8 mouse cellular contexts compared by ENCODE assay signal in genomic region chr9:121704646-121705625, GRCm38 (mm10). TPM values are rescaled to one million over a fixed set of nuclear protein-coding genes. Genes with fewer than 3 reads are reported as not detected.
DNase-seq lines count a peak whose midpoint lies in the region; ATAC-seq and TF ChIP-seq lines count a peak whose summit lies in the region.

Gene Sec22c, minus strand, starts transcription at chr9:121705490.

- peak within 1 kb of the TSS; percentile 70 for H3K4me3 ChIP-seq in embryonic facial prominence, embryonic 14.5 days (ENCODE audit: low read depth, low read length)
- peak within 1 kb of the TSS; percentile 83 for H3K4me3 ChIP-seq in limb, embryonic 14.5 days (replicated peaks; ENCODE audit: low read length)
- peak within 1 kb of the TSS; percentile 68 for H3K4me3 ChIP-seq in midbrain, postnatal 0 days (ENCODE audit: low read depth, low read length)

- no peak for TF ChIP-seq POLR2A in limb, embryonic 14.5 days (IDR thresholded peaks at IDR 0.05; ENCODE audit: borderline replicate concordance, extremely low read depth, insufficient read depth, insufficient read length)

- peak within 1 kb of the TSS; percentile 35; the same call in 1 of the 2 replicates for H3K27ac ChIP-seq in embryonic facial prominence, embryonic 14.5 days (replicated peaks; ENCODE audit: low read depth, low read length)
- H3K27ac ChIP-seq in limb, embryonic 14.5 days (replicated peaks; ENCODE audit: low read depth, low read length) = peak within 1 kb of the TSS; percentile 72
- peak within 1 kb of the TSS; percentile 79 for H3K27ac ChIP-seq in midbrain, postnatal 0 days (ENCODE audit: low read depth, low read length)

- H3K27me3 ChIP-seq in embryonic facial prominence, embryonic 14.5 days (replicated peaks; ENCODE audit: control insufficient read depth, insufficient read depth, low read length) = no peaks in the 10 kb centered on the region
- H3K27me3 ChIP-seq in limb, embryonic 14.5 days (ENCODE audit: control insufficient read depth, insufficient read depth, low read length) = no peaks in the 10 kb centered on the region
- H3K27me3 ChIP-seq in midbrain, postnatal 0 days (ENCODE audit: insufficient read depth, low read length) = peaks cover 3% of the 10 kb centered on the region; the same call in 1 of the 2 replicates

- no peaks in the 10 kb centered on the region for H3K36me3 ChIP-seq in embryonic facial prominence, embryonic 14.5 days (ENCODE audit: control insufficient read depth, insufficient read depth, low read length)
- no peaks in the 10 kb centered on the region; the same call in 1 of the 2 replicates for H3K36me3 ChIP-seq in limb, embryonic 14.5 days (ENCODE audit: control insufficient read depth, insufficient read depth, low read length)
- no peaks in the 10 kb centered on the region for H3K36me3 ChIP-seq in midbrain, postnatal 0 days (ENCODE audit: insufficient read depth, low read length)

- H3K9me3 ChIP-seq in embryonic facial prominence, embryonic 14.5 days (ENCODE audit: control insufficient read depth, low read length) = no peaks in the 10 kb centered on the region
- H3K9me3 ChIP-seq in limb, embryonic 14.5 days (ENCODE audit: control insufficient read depth, low read length) = no peaks in the 10 kb centered on the region
- H3K9me3 ChIP-seq in midbrain, postnatal 0 days (ENCODE audit: low read length) = no peaks in the 10 kb centered on the region

- 3% methylated on average over 29 of the region's 69 CpGs for WGBS in embryonic facial prominence, embryonic 14.5 days
- 3% methylated on average over 49 of the region's 69 CpGs for WGBS in limb, embryonic 14.5 days
- WGBS in midbrain, postnatal 0 days = 2% methylated on average over 68 of the region's 69 CpGs

- TF ChIP-seq CTCF in midbrain, postnatal 0 days (IDR thresholded peaks at IDR 0.05) = no peak

- H3K4me1 ChIP-seq in embryonic facial prominence, embryonic 14.5 days (ENCODE audit: control insufficient read depth, insufficient read depth, low read length) = peaks cover 14% of the 10 kb centered on the region
- H3K4me1 ChIP-seq in limb, embryonic 14.5 days (ENCODE audit: control insufficient read depth, insufficient read depth, low read length) = peaks cover 13% of the 10 kb centered on the region
- H3K4me1 ChIP-seq in midbrain, postnatal 0 days (ENCODE audit: insufficient read depth, low read length) = peaks cover 5% of the 10 kb centered on the region; the same call in 1 of the 2 replicates

- DNase-seq in 3T3-L1 (ENCODE audit: low read depth, low spot score) = peak; percentile 95
- DNase-seq in adrenal gland, postnatal 4 days (ENCODE audit: low spot score in 2 of 2) = peak; percentile 76 to 79
- DNase-seq in embryonic facial prominence, embryonic 14.5 days (ENCODE audit: low spot score) = peak; percentile 95
- peak; percentile 94 for DNase-seq in heart, adult 8-10 months (ENCODE audit: low spot score)
- DNase-seq in kidney, adult 9 months = peak; percentile 93
- peak; percentile 93 for DNase-seq in limb, embryonic 14.5 days (ENCODE audit: low spot score)
- peak; percentile 93 for DNase-seq in midbrain, postnatal 0 days (ENCODE audit: low spot score)
- peak; percentile 86 for DNase-seq in spleen, postnatal 14 days (ENCODE audit: low spot score in 2 of 2)

- H3K4me2 ChIP-seq in embryonic facial prominence, embryonic 14.5 days (ENCODE audit: low read depth, low read length) = peak within 1 kb of the TSS; percentile 66
- H3K4me2 ChIP-seq in limb, embryonic 14.5 days (replicated peaks; ENCODE audit: low read depth, low read length, severe bottlenecking) = peak within 1 kb of the TSS; percentile 94
- H3K4me2 ChIP-seq in midbrain, postnatal 0 days (ENCODE audit: low read depth, low read length, poor library complexity, severe bottlenecking) = peak within 1 kb of the TSS; percentile 97

- peak within 1 kb of the TSS; percentile 71 for H3K9ac ChIP-seq in embryonic facial prominence, embryonic 14.5 days (ENCODE audit: low read depth, low read length)
- H3K9ac ChIP-seq in limb, embryonic 14.5 days (ENCODE audit: low read depth, low read length, severe bottlenecking) = peak within 1 kb of the TSS; percentile 73
- H3K9ac ChIP-seq in midbrain, postnatal 0 days (replicated peaks; ENCODE audit: low read length, poor library complexity, severe bottlenecking) = peak within 1 kb of the TSS; percentile 77

- peak; percentile 98 for ATAC-seq in embryonic facial prominence, embryonic 14.5 days (ENCODE audit: low read depth)
- peak; percentile 97 for ATAC-seq in limb, embryonic 14.5 days (ENCODE audit: low FRiP score, low read depth)
- peak; percentile 96 for ATAC-seq in midbrain, postnatal 0 days (ENCODE audit: low FRiP score)

RNA-seq across cellular contexts. Expression of gene Sec22c, which starts in this region (rescaled TPM):
- total RNA-seq in adrenal gland, postnatal 4 days (2021) = 1 to 10 TPM; 6.0 to 8.8 TPM
- polyA plus RNA-seq in embryonic facial prominence, embryonic 14.5 days (2014; fragmentation: Nextera tagmentation; extraction: Ambion mirVana) = 10.9 and 12.4 TPM in 2 replicates
- 1 to 10 TPM; 4.7 to 8.4 (median 7.1) TPM for total RNA-seq in heart, adult 8-10 months (2022)
- 10.8 and 13.2 TPM in 2 replicates for polyA plus RNA-seq in limb, embryonic 14.5 days (2012; rRNA removed)
- polyA plus RNA-seq in limb, embryonic 14.5 days (2014; fragmentation: Nextera tagmentation; extraction: Ambion mirVana) = 11.4 and 12.6 TPM in 2 replicates
- total RNA-seq in midbrain, postnatal 0 days (2014; rRNA removed) = 26.9 and 34.3 TPM in 2 replicates
- polyA plus RNA-seq in midbrain, postnatal 0 days (2015; fragmentation: Nextera tagmentation; extraction: Ambion mirVana) = 30.5 and 34.4 TPM in 2 replicates

Comparison
In these comparisons a context has a peak if more than half of its experiments do, and no peak if none do; other contexts are left out.
1. Peak in every context shown above with its lines: DNase-seq, ATAC-seq, H3K4me3 ChIP-seq and H3K27ac ChIP-seq.